Mouse (Mus musculus) lung, adult 18-20 months (tissue): ENCODE measurements at regions not wholly inside any gene's neighbourhood (a gene's known extent, or its start where the extent isn't known, plus 50 kb on each side); places are given as distances from the start of the nearest gene placed in this dataset.

Experiments
- DNase-seq, 2 experiments: peaks; one replicate each; pipeline ENCODE4 v3.0.0; 2022; ENCODE audit warnings: mixed read lengths in 2 of 2

DNA sequence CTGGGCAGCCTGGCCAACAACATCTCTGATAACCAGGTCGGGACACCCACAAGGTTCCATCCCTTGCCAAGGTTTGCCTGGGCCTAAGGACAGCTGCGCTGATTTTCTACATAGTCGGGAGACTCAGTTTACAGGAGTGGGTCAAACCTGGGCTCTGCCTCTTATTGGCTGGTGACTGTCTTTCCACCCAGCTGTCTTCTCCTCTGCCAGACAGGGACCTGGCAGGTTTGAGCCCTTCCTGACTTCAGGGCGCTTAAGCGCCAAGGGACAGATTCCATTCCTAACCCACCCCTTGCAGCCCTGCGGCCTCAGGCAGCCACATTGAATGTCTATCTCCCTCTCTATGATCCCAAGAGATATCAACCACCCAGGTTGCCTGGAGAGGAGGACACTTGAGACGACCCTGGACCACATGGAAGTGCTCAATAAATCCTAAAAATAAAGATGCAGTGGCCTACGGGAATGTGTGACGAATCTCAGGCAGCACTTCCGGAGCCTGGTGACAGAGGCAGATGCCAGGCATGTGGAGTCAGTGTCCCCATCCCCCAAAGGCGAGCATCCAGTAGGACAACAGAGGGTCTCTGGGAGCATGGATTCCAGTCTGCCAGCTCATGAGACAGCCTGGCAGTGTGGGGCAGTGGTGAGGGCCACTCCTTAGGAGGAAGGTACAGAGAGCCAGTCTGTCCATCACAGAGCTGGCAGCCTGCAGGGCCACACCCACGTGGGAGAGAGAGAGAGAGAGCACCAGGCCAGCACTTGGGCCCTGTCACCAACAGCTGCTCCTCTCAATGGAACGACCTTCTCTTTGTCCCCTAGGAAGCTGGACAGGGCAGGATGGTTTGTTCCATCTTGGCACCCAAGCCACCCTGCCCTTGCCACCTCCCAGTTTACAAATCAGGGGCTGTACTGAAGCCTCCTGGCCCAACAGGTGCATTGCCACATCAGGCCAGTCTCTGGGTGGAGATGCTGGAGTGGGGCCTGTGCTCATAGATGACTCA lies 63.8 kb upstream of the Slc6a6 start:
- DNase-seq = no peak

DNA sequence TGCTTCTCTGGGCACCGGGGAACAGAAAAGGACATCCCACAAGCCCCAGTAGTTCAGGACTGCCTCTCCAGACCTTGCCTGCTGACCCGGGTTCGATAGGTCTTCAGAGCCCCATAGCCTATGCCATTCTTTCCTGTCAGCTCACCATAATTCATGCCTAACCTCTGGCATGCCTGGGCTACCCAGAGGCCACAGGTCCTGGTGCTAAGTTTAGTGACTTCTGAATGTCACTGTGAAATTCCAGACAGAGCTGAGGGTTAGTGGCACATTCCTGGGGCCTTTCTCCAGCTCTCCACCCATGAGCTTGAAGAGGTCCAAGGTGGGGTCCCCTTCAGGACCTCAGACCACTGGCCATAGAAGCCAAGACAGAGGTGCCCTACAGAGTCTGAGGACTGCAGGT lies 62.4 kb upstream of the Slc6a6 start:
- no peak for DNase-seq

DNA sequence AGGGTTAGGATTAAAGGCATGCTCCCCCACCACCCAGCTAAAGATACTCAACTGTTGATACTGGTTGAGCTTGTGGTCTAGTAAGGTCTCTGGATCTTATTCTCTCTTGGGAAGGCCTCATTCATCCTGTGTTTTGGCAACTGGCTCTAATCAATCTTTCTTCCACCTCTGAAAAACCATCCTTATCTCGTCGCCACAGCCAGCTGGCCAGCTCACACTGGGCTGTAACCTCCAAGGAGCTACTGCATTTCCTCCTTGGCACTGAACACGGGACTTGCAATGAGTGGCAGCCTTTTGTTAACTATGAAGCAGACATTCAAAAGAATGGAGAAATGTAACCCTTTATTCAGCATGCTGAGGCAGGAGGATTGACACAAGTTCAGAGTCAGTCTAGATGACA lies 61.4 kb upstream of the Slc6a6 start:
- no peak for DNase-seq

DNA sequence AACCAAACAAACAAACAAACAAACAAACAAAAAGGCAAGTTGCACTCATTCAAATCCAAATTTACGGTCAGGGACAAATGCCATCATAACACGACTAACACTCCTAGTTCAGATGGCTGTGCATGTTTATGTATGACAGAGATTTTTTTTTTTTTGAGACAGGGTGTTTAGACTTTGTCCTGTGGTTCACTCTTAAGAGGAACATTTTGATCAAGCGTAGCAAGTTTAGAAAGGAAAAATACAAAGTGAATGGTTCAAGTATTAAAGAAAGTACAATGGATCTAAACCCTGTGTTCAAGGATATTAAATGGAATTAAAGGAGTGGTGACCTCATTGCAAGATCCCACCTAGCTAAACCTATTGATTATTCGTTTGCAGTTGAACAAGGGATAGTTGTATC lies 60.2 kb upstream of the Slc6a6 start:
- no peak for DNase-seq

DNA sequence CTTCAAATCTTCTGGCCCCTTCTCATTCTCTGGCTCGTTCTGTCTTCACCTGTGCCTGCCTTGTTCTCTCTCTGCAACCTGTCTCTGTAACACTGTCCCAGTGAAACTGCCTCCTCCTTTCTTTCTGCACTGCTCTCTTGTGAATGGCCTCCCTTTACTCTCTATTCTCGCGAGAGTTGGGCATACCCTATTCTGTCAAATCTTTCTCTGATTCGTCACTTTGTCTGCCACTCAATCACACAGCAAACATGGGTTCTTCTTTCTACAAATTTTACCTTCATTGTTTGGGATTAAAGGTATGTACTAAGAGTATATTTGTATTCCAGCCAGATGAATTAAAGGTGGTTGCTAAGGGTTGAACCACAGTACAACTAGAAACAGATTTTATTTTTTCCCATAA lies 54.6 kb upstream of the Slc6a6 start:
- DNase-seq = no peak

DNA sequence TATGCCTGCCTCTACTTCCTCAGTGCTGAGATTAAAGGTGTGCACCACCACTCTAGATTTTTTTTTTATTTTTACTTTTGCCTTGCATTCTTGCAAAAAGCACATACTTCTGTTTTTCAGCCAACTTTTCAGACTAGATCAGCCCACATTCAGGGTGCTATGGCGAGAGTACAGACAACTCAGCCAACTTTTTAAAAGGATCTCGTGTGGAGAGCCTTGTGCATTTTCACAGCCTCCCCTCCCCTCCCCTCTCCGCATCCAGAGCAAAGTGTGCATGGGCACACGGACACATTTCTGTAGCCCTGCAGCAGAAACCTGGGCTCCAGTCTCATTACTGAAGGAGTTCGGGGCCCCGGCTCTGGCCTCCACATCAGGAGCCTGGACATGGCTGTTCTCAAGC lies 52.6 kb upstream of the Slc6a6 start:
- DNase-seq = no peak
